Mouse (Mus musculus) CH12.LX (cell line): ENCODE measurements around the gene Cysltr2. TPM values are rescaled to one million over a fixed set of nuclear protein-coding genes. Genes with fewer than 3 reads are reported as not detected.
A peak's percentile ranks its signal among the peaks of the same experiment; 100 is the strongest.

Source experiments
- DNase-seq: peaks from one replicate; pipeline ENCODE4 v3.0.0-alpha.2; 2013; ENCODE audit errors: extremely low read depth
- H3K27ac ChIP-seq: 2 replicates; pipeline ENCODE4 v1.5.1; 2012; ENCODE audit warnings: low read depth, mild to moderate bottlenecking, control low read depth, moderate library complexity; ENCODE audit not compliant: insufficient read depth
- H3K27me3 ChIP-seq: replicated peaks from 2 replicates; pipeline ENCODE3; 2012; ENCODE audit warnings: inconsistent platforms
- H3K36me3 ChIP-seq, 2 experiments: replicated peaks in 1 of 2; 2 replicates each; pipeline versions ENCODE3 to v1.6.1; 2012; ENCODE audit warnings: inconsistent platforms in 1 of 2, low read length in 1 of 2, mild to moderate bottlenecking in 1 of 2, mixed read lengths in 1 of 2, moderate library complexity in 1 of 2; ENCODE audit not compliant: control insufficient read depth in 1 of 2, insufficient read depth in 1 of 2
- H3K4me1 ChIP-seq, 2 experiments: 2 replicates each; pipeline ENCODE4 v1.6.1; 2012; ENCODE audit warnings: inconsistent platforms in 1 of 2, moderate library complexity in 1 of 2; ENCODE audit not compliant: insufficient read depth in 2 of 2, control insufficient read depth in 1 of 2
- H3K4me2 ChIP-seq: 2 replicates; pipeline ENCODE4 v1.6.1; 2012; ENCODE audit warnings: low read depth, mild to moderate bottlenecking, control low read depth; ENCODE audit not compliant: poor library complexity, insufficient read depth, severe bottlenecking
- H3K4me3 ChIP-seq, 3 experiments: fragments of 150-350 bp in 1 of 3; sonication (generic) in 1 of 3; replicated peaks in 1 of 3; 2 replicates each; pipeline versions ENCODE3 to v1.5.1; 2011 to 2012; ENCODE audit warnings: low read depth in 2 of 3, low read length in 2 of 3, mild to moderate bottlenecking in 2 of 3, moderate library complexity in 2 of 3, control low read depth in 1 of 3, improper control_type of control experiment in 1 of 3, inconsistent platforms in 1 of 3, mixed read lengths in 1 of 3; ENCODE audit not compliant: poor library complexity in 1 of 3
- H3K79me2 ChIP-seq: replicated peaks from 2 replicates; pipeline ENCODE4 v1.6.1; 2012; ENCODE audit warnings: mild to moderate bottlenecking, moderate library complexity; ENCODE audit not compliant: control insufficient read depth, poor library complexity, insufficient read depth, severe bottlenecking; ENCODE audit errors: extremely low read depth
- H3K9ac ChIP-seq: 2 replicates; pipeline ENCODE4 v1.6.1; 2012; ENCODE audit warnings: low read depth, mild to moderate bottlenecking, control low read depth, moderate library complexity; ENCODE audit not compliant: insufficient read depth
- H3K9me3 ChIP-seq: replicated peaks from 2 replicates; pipeline ENCODE3; 2012; ENCODE audit warnings: low read length, inconsistent platforms, mixed read lengths
- BHLHE40 ChIP-seq: IDR thresholded peaks from 2 replicates; pipeline ENCODE4 v1.6.1; 2011; ENCODE audit warnings: mild to moderate bottlenecking, low read depth, low read length, improper control_type of control experiment
- CHD1 ChIP-seq: IDR thresholded peaks from 2 replicates; pipeline ENCODE4 v1.6.1; 2012; ENCODE audit warnings: low read depth, low read length, improper control_type of control experiment, inconsistent platforms
- CTCF ChIP-seq, 2 experiments: IDR thresholded peaks in 1 of 2; conservative IDR thresholded peaks in 1 of 2; 2 replicates each; pipeline ENCODE4 v1.5.1; 2011 to 2012; ENCODE audit warnings: low read depth in 2 of 2, low read length in 2 of 2, improper control_type of control experiment in 1 of 2, inconsistent platforms in 1 of 2, mild to moderate bottlenecking in 1 of 2, moderate library complexity in 1 of 2
- E2F4 ChIP-seq: IDR thresholded peaks from 2 replicates; pipeline ENCODE4 v1.6.1; 2011; ENCODE audit warnings: low read depth, low read length, improper control_type of control experiment; ENCODE audit not compliant: insufficient replicate concordance
- ELF1 ChIP-seq: IDR thresholded peaks from 2 replicates; pipeline ENCODE4 v1.6.1; 2014; ENCODE audit warnings: low read depth, mild to moderate bottlenecking, inconsistent platforms, low read length, improper control_type of control experiment
- EP300 ChIP-seq: IDR thresholded peaks from 2 replicates; pipeline ENCODE4 v1.6.1; 2011; ENCODE audit warnings: low read length, improper control_type of control experiment
- ETS1 ChIP-seq: conservative IDR thresholded peaks from 2 replicates; pipeline ENCODE4 v1.6.1; 2012; ENCODE audit warnings: low read depth, mild to moderate bottlenecking, inconsistent platforms, low read length, improper control_type of control experiment, moderate library complexity
- HCFC1 ChIP-seq: IDR thresholded peaks from 2 replicates; pipeline ENCODE4 v1.6.1; 2012; ENCODE audit warnings: low read depth, mild to moderate bottlenecking, inconsistent platforms, low read length, improper control_type of control experiment
- IRF4 ChIP-seq: IDR thresholded peaks from 2 replicates; pipeline ENCODE4 v1.6.1; 2014; ENCODE audit warnings: low read depth, mild to moderate bottlenecking, inconsistent platforms, low read length, improper control_type of control experiment
- JUN ChIP-seq: IDR thresholded peaks from 2 replicates; pipeline ENCODE4 v1.6.1; 2011; ENCODE audit warnings: low read depth, mild to moderate bottlenecking, low read length, improper control_type of control experiment, moderate library complexity; ENCODE audit not compliant: insufficient read depth
- JUND ChIP-seq: conservative IDR thresholded peaks from 2 replicates; pipeline ENCODE4 v1.6.1; 2011; ENCODE audit warnings: low read depth, low read length, improper control_type of control experiment
- MAFK ChIP-seq: IDR thresholded peaks from 2 replicates; pipeline ENCODE4 v1.6.1; 2011; ENCODE audit warnings: low read length, improper control_type of control experiment; ENCODE audit not compliant: insufficient replicate concordance
- MAX ChIP-seq: IDR thresholded peaks from 2 replicates; pipeline ENCODE4 v1.6.1; 2011; ENCODE audit warnings: low read length, improper control_type of control experiment
- MEF2A ChIP-seq: IDR thresholded peaks from 2 replicates; pipeline ENCODE4 v1.6.1; 2014; ENCODE audit warnings: low read depth, mild to moderate bottlenecking, inconsistent platforms, low read length, improper control_type of control experiment, borderline replicate concordance
- MXI1 ChIP-seq: IDR thresholded peaks from 2 replicates; pipeline ENCODE4 v1.6.1; 2011; ENCODE audit warnings: mild to moderate bottlenecking, low read depth, low read length, improper control_type of control experiment
- MYC ChIP-seq: IDR thresholded peaks from 2 replicates; pipeline ENCODE4 v1.6.1; 2011; ENCODE audit warnings: low read depth, mild to moderate bottlenecking, improper control_type of control experiment, low read length
- NELFE ChIP-seq: IDR thresholded peaks from 2 replicates; pipeline ENCODE4 v1.6.1; 2011; ENCODE audit warnings: low read depth, low read length, improper control_type of control experiment
- NRF1 ChIP-seq: IDR thresholded peaks from 2 replicates; pipeline ENCODE4 v1.6.1; 2014; ENCODE audit warnings: low read depth, mild to moderate bottlenecking, inconsistent platforms, low read length, improper control_type of control experiment, moderate library complexity
- PAX5 ChIP-seq: IDR thresholded peaks from 2 replicates; pipeline ENCODE4 v1.6.1; 2012; ENCODE audit warnings: low read length, inconsistent platforms, mixed read lengths
- POLR2A ChIP-seq: IDR thresholded peaks from 2 replicates; pipeline ENCODE4 v1.6.1; 2011; ENCODE audit warnings: low read depth, mild to moderate bottlenecking, improper control_type of control experiment, low read length
- RAD21 ChIP-seq: IDR thresholded peaks from 2 replicates; pipeline ENCODE4 v1.6.1; 2011; ENCODE audit warnings: low read depth, mild to moderate bottlenecking, low read length, improper control_type of control experiment, moderate library complexity
- RCOR1 ChIP-seq: conservative IDR thresholded peaks from 2 replicates; pipeline ENCODE4 v1.6.1; 2012; ENCODE audit warnings: low read depth, mild to moderate bottlenecking, inconsistent platforms, low read length, improper control_type of control experiment
- SIN3A ChIP-seq: IDR thresholded peaks from 2 replicates; pipeline ENCODE4 v1.6.1; 2012; ENCODE audit warnings: low read length, improper control_type of control experiment, inconsistent platforms
- SMC3 ChIP-seq: IDR thresholded peaks from 2 replicates; pipeline ENCODE4 v1.6.1; 2011; ENCODE audit warnings: low read depth, low read length, improper control_type of control experiment
- TBP ChIP-seq: conservative IDR thresholded peaks from 2 replicates; pipeline ENCODE4 v1.6.1; 2011; ENCODE audit warnings: low read depth, low read length, improper control_type of control experiment
- TCF12 ChIP-seq: IDR thresholded peaks from 2 replicates; pipeline ENCODE4 v1.6.1; 2014; ENCODE audit warnings: low read depth, mild to moderate bottlenecking, inconsistent platforms, low read length, improper control_type of control experiment
- UBTF ChIP-seq: IDR thresholded peaks from 2 replicates; pipeline ENCODE4 v1.6.1; 2012; ENCODE audit warnings: low read depth, mild to moderate bottlenecking, inconsistent platforms, low read length, improper control_type of control experiment, moderate library complexity
- USF1 ChIP-seq: IDR thresholded peaks from 2 replicates; pipeline ENCODE4 v1.6.1; 2014; ENCODE audit warnings: low read depth, mild to moderate bottlenecking, inconsistent platforms, low read length, improper control_type of control experiment
- ZC3H11A ChIP-seq: IDR thresholded peaks from 2 replicates; pipeline ENCODE4 v1.6.1; 2012; ENCODE audit warnings: low read depth, mild to moderate bottlenecking, inconsistent platforms, low read length, improper control_type of control experiment
- ZKSCAN1 ChIP-seq: IDR thresholded peaks from 2 replicates; pipeline ENCODE4 v1.6.1; 2012; ENCODE audit warnings: low read depth, inconsistent platforms, low read length, improper control_type of control experiment, borderline replicate concordance
- ZNF384 ChIP-seq: IDR thresholded peaks from 2 replicates; pipeline ENCODE4 v1.6.1; 2012; ENCODE audit warnings: low read depth, low read length, improper control_type of control experiment, inconsistent platforms
- dilution Hi-C: fragments of 300-500 bp; cut with MboI; formaldehyde crosslinking; loops from 2 replicates; pipeline ENCODE4 v1.14.3; 2020; ENCODE audit warnings: low sequenced_read_pairs; ENCODE audit not compliant: extremely low pct_unique_long_range_greater_than_20kb, extremely low pct_ligation_motif_present
- in situ Hi-C: fragments of 300-500 bp; cut with MboI; formaldehyde crosslinking; loops from 3 replicates; pipeline ENCODE4 v1.14.3; 2019; ENCODE audit warnings: low sequenced_read_pairs, low pct_ligation_motif_present, low pct_unique_long_range_greater_than_20kb, mixed read lengths
- polyA plus RNA-seq: library from polyadenylated mRNA; unstranded; fragments of >175 nt; gene quantifications from 2 replicates; pipeline ENCODE4 v1.2.1, GENCODE M21; 2012; ENCODE audit warnings: low read depth; ENCODE audit not compliant: insufficient read length
- total RNA-seq, 2 experiments: library from RNA; depleted of rRNA; stranded (reverse); fragments of 300-350 nt in 1 of 2; fragments of >200 nt in 1 of 2; gene quantifications; 2 replicates each; pipeline ENCODE4 v1.2.3; 2012 to 2014

The Cysltr2 gene
- total and polyA plus RNA-seq, 3 experiments, result 0.47 to 2.0 (median 0.89) TPM

DNA sequence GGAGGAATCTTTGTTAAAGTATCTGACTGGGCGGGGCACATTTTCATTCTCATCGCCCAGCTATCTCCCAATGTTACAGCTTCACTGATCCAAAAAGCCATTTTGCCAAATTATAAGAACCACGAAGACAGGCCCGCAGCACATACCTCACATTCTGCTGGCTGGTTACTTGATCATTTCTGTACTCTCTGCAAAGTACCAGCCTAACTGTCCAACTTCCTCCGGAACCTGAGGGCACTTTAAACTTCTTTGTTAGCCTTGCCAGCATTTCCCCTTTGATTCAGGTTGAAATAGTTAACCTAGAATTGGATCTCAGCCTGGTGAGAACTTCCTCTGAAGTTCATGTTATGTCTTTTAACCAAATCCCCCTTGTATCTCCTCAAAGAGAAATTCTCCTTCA lies 63.8 kb downstream of the Cysltr2 start:
- Histone ChIP-seq H3K9me3 (no peaks in the 10 kb centered on the region), H3K4me1 (peaks cover 20 to 29% of the 10 kb centered on the region in 2 experiments)
- in situ Hi-C loops, result no loop called here

DNA sequence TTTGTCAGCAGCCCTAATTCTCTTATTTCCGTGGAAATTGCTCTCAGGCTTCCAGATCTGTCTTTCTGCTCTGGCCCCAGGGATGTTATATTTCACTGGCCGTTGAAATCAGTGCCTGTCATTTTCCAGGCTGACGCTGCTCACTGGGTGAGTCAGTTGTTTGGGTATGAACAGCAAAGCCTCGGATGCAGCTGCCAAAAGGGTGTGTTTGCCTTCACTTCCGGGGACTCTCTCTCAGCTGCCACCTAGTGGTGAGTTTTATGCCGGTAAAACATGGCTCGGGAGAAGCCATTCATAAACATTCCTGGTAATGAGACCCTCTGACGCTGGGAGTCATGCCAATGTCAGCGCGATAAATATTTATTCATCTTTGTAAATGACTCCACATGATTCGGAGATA lies 65.5 kb downstream of the Cysltr2 start:
- peaks cover 20 to 29% of the 10 kb centered on the region in 2 experiments for H3K4me1 ChIP-seq
- H3K4me2 ChIP-seq, result peak overlapping the region; percentile 24
- no peaks in the 10 kb centered on the region for H3K9me3 ChIP-seq
- no peaks in the 10 kb centered on the region for H3K36me3 ChIP-seq
- H3K27me3 ChIP-seq, result no peaks in the 10 kb centered on the region
- in situ Hi-C loops, result loop anchor here (5.0 kb wide), 1 partner anchor 96 kb away; no protein-coding TSS in a partner anchor
- TF ChIP-seq MAFK, result peak; percentile 46; the same call in 1 of the 2 replicates
- TF ChIP-seq ZC3H11A, result peak; percentile 73
- peak; percentile 80; the same call in 1 of the 2 replicates for TF ChIP-seq IRF4
- peak; percentile 45 for TF ChIP-seq HCFC1
- TF ChIP-seq JUN, result 0 out of 2 replicates have a peak, but pooled peaks have one; percentile 6
- peak; percentile 81; the same call in 1 of the 2 replicates for TF ChIP-seq MXI1
- TF ChIP-seq CTCF (conservative IDR thresholded peaks at IDR 0.05 in 1 of 2, IDR thresholded peaks at IDR 0.05 in 1 of 2; ENCODE audit: low read depth in 2 of 2, low read length in 2 of 2), result peak; percentile 76 to 88
- peak; percentile 83 for TF ChIP-seq RAD21
- peak; percentile 95 for TF ChIP-seq SMC3
- 0 out of 2 replicates have a peak, but pooled peaks have one; percentile 34 for TF ChIP-seq NELFE
- TF ChIP-seq TCF12, result peak; percentile 80
- peak; percentile 94 for TF ChIP-seq ELF1
- TF ChIP-seq ETS1, result peak; percentile 79
- peak; percentile 41 for TF ChIP-seq BHLHE40
- no peak for TF ChIP-seq JUND
- TF ChIP-seq ZKSCAN1, result no peak
- no peak for TF ChIP-seq ZNF384
- 0 out of 2 replicates have a peak, but pooled peaks have one; percentile 41 for TF ChIP-seq TBP
- TF ChIP-seq MEF2A, result peak; percentile 58; the same call in 1 of the 2 replicates
- TF ChIP-seq NRF1, result no peak
- peak; percentile 94 for TF ChIP-seq SIN3A
- no peak for TF ChIP-seq MYC
- H3K9ac ChIP-seq, result peak overlapping the region; percentile 49
- DNase-seq, result peak; percentile 93
- peak overlapping the region; percentile 47; the same call in 1 of the 2 replicates for H3K27ac ChIP-seq
- dilution Hi-C loops, result no loop called here
- peak overlapping the region in 1 of 3 experiments; percentile 23 for H3K4me3 ChIP-seq
- H3K79me2 ChIP-seq, result no peaks in the 10 kb centered on the region

More for the DNA sequence above, 63.8 kb downstream of the Cysltr2 start:
- H3K4me2 ChIP-seq, result no peak overlapping the region
- no peak overlapping the region for H3K9ac ChIP-seq
- DNase-seq, result no peak
- H3K27ac ChIP-seq, result no peak overlapping the region
- H3K79me2 ChIP-seq, result no peaks in the 10 kb centered on the region
- dilution Hi-C loops, result no loop called here
- H3K27me3 ChIP-seq, result no peaks in the 10 kb centered on the region
- no peak overlapping the region for H3K4me3 ChIP-seq
- no peak for TF ChIP-seq USF1
- TF ChIP-seq RAD21, result no peak
- TF ChIP-seq POLR2A, result no peak
- TF ChIP-seq NELFE, result no peak
- no peak for TF ChIP-seq RCOR1
- no peak for TF ChIP-seq MAFK
- TF ChIP-seq E2F4, result no peak
- no peak for TF ChIP-seq EP300
- TF ChIP-seq TBP, result no peak
- TF ChIP-seq CHD1, result no peak
- no peak for TF ChIP-seq UBTF
- no peak for TF ChIP-seq ZC3H11A
- TF ChIP-seq MYC, result no peak
- TF ChIP-seq PAX5, result no peak
- TF ChIP-seq SIN3A, result no peak
- TF ChIP-seq TCF12, result no peak
- TF ChIP-seq ETS1, result no peak
- no peak for TF ChIP-seq MAX
- TF ChIP-seq JUN, result no peak
- no peak for TF ChIP-seq JUND
- no peaks in the 10 kb centered on the region for H3K36me3 ChIP-seq
